Mouse (Mus musculus) hindbrain, embryonic 16.5 days (tissue): ENCODE data around the gene Zcchc24. TPM values are rescaled to one million over a fixed set of nuclear protein-coding genes. Genes with fewer than 3 reads are reported as not detected.
A peak's percentile ranks its signal among the peaks of the same experiment; 100 is the strongest.

Experiments used
- ATAC-seq: fragments of 200-750 bp; cut with Nextera tagmentation; 2 replicates; pipeline ENCODE4 v1.8.0; 2017; ENCODE audit warnings: moderate TSS enrichment, moderate library complexity
- H3K27ac ChIP-seq: fragments of 300-500 bp; sonication (generic); 2 replicates; pipeline ENCODE4 v1.5.1; 2014; ENCODE audit warnings: low read depth, mild to moderate bottlenecking, control low read depth, low read length, moderate library complexity
- H3K27me3 ChIP-seq: fragments of 300-500 bp; sonication (generic); replicated peaks from 2 replicates; pipeline ENCODE4 v1.6.1; 2014; ENCODE audit warnings: low read length; ENCODE audit not compliant: control insufficient read depth, insufficient read depth
- H3K36me3 ChIP-seq: fragments of 300-500 bp; sonication (generic); 2 replicates; pipeline ENCODE4 v1.6.1; 2014; ENCODE audit warnings: mild to moderate bottlenecking, low read length, moderate library complexity, mixed read lengths; ENCODE audit not compliant: control insufficient read depth, insufficient read depth
- H3K4me1 ChIP-seq: fragments of 300-500 bp; sonication (generic); 2 replicates; pipeline ENCODE4 v1.6.1; 2014; ENCODE audit warnings: low read depth, low read length; ENCODE audit not compliant: control insufficient read depth, insufficient read depth
- H3K4me2 ChIP-seq: fragments of 300-500 bp; sonication (generic); 2 replicates; pipeline ENCODE4 v1.6.1; 2014; ENCODE audit warnings: mild to moderate bottlenecking, low read length, control low read depth, moderate library complexity
- H3K4me3 ChIP-seq: fragments of 300-500 bp; sonication (generic); 2 replicates; pipeline ENCODE4 v1.5.1; 2014; ENCODE audit warnings: mild to moderate bottlenecking, low read length, control low read depth, moderate library complexity
- H3K9ac ChIP-seq: fragments of 300-500 bp; sonication (generic); 2 replicates; pipeline ENCODE4 v1.6.1; 2014; ENCODE audit warnings: low read depth, mild to moderate bottlenecking, control low read depth, low read length, moderate library complexity
- H3K9me3 ChIP-seq: fragments of 300-500 bp; sonication (generic); 2 replicates; pipeline ENCODE4 v1.6.1; 2014; ENCODE audit warnings: mild to moderate bottlenecking, low read length, moderate library complexity; ENCODE audit not compliant: control insufficient read depth
- WGBS: fragments of 180-500 bp; shearing (Covaris S2); extraction: QIAGEN DNeasy Blood & Tissue Kit; methylation state at CpG from one replicate; pipeline ENCODE4 v1.1.7; 2014; 5-methylcytosine and 5-hydroxymethylcytosine counted together
- polyA plus RNA-seq: library from polyadenylated mRNA; unstranded; fragments of >200 nt; fragmentation: Nextera tagmentation; extraction: Ambion mirVana; gene quantifications from 2 replicates; pipeline ENCODE4 v1.2.1, GENCODE M21; 2015

The Zcchc24 gene
- polyA plus RNA-seq, 1 experiment from 2014 or later: 10.1 TPM

DNA sequence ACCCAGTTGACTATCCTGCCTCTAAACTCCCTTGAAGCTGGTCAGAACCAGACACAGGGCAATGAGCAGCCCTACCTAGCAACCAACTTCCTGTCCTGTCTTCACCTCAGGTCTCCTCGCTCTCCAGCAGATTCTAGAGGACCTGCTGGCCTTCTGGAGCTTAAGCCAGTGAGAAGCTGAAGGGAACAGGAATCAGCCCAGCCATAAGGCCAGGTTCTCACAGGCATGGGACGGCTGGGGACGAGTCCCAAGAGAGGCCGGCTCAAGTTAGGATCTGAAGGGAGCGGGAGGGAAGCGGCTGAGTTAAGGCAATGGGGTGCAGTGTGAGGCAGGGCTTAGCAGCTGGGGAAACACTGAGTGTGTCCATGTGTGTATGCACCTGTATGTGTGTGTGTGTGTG is 22.5 kb downstream of the Zcchc24 start:
- H3K4me2 ChIP-seq: no peak overlapping the region
- H3K9ac ChIP-seq: no peak overlapping the region
- H3K36me3 ChIP-seq: no peaks in the 10 kb centered on the region
- no peaks in the 10 kb centered on the region for H3K9me3 ChIP-seq
- WGBS: 91% methylated on average over 6 of the region's 6 CpGs
- ATAC-seq: no peak
- H3K4me3 ChIP-seq: no peak overlapping the region
- no peak overlapping the region for H3K27ac ChIP-seq
- H3K4me1 ChIP-seq: peaks cover under 1% of the 10 kb centered on the region; the same call in 1 of the 2 replicates
- no peaks in the 10 kb centered on the region for H3K27me3 ChIP-seq

DNA sequence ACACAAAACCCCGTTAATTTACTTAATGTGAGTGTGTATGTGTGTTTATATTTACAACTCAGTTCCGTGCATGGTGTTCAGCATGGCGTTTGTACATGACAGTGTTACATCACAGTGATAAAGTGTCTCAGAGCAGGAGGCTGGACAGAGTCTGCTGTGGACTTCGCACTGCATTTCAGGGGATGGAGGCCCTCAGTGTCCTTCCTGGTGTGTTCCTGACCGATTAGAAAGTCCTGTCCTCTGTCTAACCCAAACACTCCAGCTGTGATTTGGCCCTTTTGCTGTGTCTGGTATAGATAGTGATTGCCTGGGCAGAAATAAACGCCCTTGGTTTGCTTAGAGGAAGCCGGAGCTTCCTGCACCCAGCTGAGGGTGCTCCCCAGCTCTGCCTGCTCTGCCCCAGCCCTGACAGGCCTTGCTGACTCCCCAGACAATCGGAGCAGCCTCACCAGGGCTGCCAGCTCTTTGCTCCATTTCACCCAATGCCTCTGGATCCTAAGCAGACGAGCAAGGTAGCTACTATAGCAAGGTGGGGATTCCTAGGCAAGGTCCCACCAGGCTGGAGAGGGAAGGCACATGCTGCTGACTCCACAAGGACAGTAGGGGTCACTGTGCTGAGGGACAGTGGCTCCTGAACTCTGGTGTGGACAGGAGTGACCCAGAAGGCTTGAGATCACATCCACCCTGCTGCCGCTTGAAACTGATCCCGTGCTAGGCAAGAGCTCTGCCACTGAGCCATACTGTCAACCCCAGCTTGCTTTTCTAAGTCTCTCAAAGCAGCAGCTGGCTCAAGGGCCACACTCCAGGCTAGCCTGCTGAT is 23.3 kb downstream of the Zcchc24 start:
- H3K9me3 ChIP-seq: no peaks in the 10 kb centered on the region
- no peak for ATAC-seq
- 71% methylated on average over 11 of the region's 11 CpGs for WGBS

GRCm38 (mm10) chr14:25742943-25743342 is 25.9 kb downstream of the Zcchc24 start:
- Histone ChIP-seq H3K4me1 (peaks cover 12% of the 10 kb centered on the region), H3K4me2 (no peak overlapping the region), H3K27me3 (no peaks in the 10 kb centered on the region), H3K9me3 (no peaks in the 10 kb centered on the region), H3K27ac (no peak overlapping the region), H3K36me3 (no peaks in the 10 kb centered on the region), H3K4me3 (no peak overlapping the region), H3K9ac (no peak overlapping the region)
- WGBS: 92% methylated on average over 5 of the region's 5 CpGs
- ATAC-seq: no peak

More for the DNA sequence above, 23.3 kb downstream of the Zcchc24 start:
- Histone ChIP-seq H3K4me1 (peaks cover 3% of the 10 kb centered on the region; the same call in 1 of the 2 replicates), H3K36me3 (no peaks in the 10 kb centered on the region), H3K4me2 (no peak overlapping the region), H3K4me3 (no peak overlapping the region), H3K27ac (no peak overlapping the region), H3K27me3 (no peaks in the 10 kb centered on the region), H3K9ac (no peak overlapping the region)

DNA sequence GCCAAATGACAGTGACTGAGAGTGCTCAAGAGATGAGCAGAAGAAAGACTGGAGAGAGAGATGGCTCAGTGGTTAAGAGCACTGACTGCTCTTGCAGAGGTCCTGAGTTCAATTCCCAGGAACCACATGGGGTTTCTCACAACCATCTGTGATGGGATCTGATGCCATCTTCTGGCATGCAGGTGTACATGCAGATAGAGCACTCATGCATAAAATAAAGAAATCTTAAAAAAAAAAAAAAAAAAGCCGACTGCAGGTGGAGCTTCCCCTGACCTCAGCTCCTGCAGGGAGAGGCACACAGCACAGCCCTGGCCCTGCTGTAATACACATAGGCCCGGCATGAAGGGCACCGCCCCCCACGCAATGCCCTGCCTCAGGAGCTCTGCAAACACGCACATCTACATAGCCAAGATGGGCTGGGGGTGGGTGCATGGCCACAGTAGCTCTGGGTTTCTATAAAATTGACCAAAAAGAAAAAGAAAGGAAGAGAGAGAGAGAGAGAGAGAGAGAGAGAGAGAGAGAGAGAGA is 26.9 kb downstream of the Zcchc24 start:
- peaks cover 13% of the 10 kb centered on the region for H3K4me1 ChIP-seq
- no peaks in the 10 kb centered on the region for H3K27me3 ChIP-seq
- H3K4me3 ChIP-seq: no peak overlapping the region
- H3K9ac ChIP-seq: no peak overlapping the region
- no peaks in the 10 kb centered on the region for H3K9me3 ChIP-seq
- no peak for ATAC-seq
- 70% methylated on average over 5 of the region's 5 CpGs for WGBS
- H3K4me2 ChIP-seq: no peak overlapping the region
- H3K27ac ChIP-seq: no peak overlapping the region
- H3K36me3 ChIP-seq: no peaks in the 10 kb centered on the region

DNA sequence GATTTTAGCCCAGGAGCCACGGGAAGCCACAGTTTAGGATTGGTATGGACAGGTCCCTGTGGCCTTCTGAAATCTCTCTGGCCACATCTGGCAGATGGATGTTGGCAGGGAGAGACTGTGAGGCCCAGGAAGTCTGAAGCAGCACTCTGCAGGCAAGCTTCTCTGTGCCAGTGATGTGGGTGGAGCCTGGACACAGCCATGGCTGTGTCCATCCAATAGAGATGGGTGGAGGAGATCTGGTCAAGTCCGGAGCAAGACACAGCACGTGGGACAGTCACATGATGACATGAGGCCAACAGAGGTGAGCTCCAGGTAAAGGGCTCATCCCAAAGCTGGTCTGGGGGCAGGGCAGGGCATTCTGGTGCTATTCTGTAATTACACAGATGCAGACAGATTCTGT is 27.6 kb downstream of the Zcchc24 start:
- WGBS: 73% methylated on average over 3 of the region's 3 CpGs
- ATAC-seq: no peak
- Histone ChIP-seq H3K4me3 (no peak overlapping the region), H3K9me3 (no peaks in the 10 kb centered on the region), H3K27ac (peak overlapping the region; percentile 67), H3K4me1 (peaks cover 20% of the 10 kb centered on the region), H3K27me3 (no peaks in the 10 kb centered on the region), H3K36me3 (no peaks in the 10 kb centered on the region), H3K9ac (no peak overlapping the region), H3K4me2 (no peak overlapping the region)

DNA sequence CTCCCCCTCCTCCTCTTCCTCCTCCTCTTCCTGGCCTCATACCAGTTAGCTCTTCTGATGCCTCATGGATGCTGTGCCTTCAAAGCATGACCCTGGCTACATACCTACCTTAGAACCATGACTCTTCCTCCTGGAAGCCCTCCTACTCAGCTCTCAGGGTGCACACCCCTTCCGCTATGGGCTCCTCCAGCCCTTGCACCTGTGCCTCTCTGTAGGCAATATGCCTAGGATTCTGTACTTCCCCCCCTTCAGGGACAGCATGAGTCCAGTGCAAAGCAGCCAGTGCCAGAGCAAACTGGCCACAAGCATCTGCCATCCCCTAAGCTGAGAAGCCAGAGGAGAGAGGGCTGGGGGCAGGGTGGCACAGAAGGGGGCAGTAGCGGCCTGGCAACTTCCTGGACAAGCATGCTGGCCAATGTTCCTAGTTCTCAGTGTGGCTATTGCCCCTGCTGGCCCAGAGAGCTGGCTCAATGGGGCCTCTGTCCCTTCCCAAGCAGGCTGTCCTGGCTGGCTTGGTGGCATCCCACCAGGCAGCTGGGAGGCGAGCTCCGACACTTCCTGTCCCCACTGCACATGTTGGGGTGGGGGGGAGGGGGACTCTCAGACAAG is 28.8 kb downstream of the Zcchc24 start:
- ATAC-seq: peak; percentile 78
- Histone ChIP-seq H3K9ac (no peak overlapping the region), H3K27me3 (no peaks in the 10 kb centered on the region), H3K9me3 (no peaks in the 10 kb centered on the region), H3K4me2 (no peak overlapping the region), H3K4me3 (no peak overlapping the region), H3K4me1 (peaks cover 32% of the 10 kb centered on the region), H3K36me3 (no peaks in the 10 kb centered on the region), H3K27ac (0 out of 2 replicates have a peak overlapping the region, but pooled peaks have one; percentile 59)
- 59% methylated on average over 4 of the region's 4 CpGs for WGBS

DNA sequence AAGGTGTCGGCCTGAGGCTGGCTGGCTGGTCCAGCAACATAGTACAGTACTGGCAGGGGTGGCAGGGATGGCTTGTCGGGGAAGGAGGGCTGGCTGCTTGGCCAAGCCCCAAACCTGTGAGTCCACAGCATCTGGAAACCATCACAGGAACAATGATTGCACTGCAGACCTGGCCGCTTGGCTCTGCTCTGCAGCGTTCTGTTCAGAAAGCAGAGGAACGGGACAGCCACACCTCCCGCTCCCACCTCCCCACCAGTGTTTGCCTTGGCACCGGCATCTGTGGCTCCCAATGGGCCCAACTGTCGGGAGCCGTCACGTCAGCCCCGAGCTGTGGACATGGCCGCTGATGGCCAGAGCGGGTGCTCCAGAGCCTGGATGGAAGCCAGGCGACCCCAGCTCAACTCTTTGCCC is 30.2 kb downstream of the Zcchc24 start:
- Histone ChIP-seq H3K4me2 (no peak overlapping the region), H3K27ac (0 out of 2 replicates have a peak overlapping the region, but pooled peaks have one; percentile 29), H3K36me3 (no peaks in the 10 kb centered on the region), H3K4me3 (no peak overlapping the region), H3K27me3 (no peaks in the 10 kb centered on the region), H3K4me1 (peaks cover 41% of the 10 kb centered on the region), H3K9me3 (no peaks in the 10 kb centered on the region), H3K9ac (no peak overlapping the region)
- WGBS: 49% methylated on average over 14 of the region's 14 CpGs
- 0 out of 2 replicates have a peak, but pooled peaks have one; percentile 22 for ATAC-seq

DNA sequence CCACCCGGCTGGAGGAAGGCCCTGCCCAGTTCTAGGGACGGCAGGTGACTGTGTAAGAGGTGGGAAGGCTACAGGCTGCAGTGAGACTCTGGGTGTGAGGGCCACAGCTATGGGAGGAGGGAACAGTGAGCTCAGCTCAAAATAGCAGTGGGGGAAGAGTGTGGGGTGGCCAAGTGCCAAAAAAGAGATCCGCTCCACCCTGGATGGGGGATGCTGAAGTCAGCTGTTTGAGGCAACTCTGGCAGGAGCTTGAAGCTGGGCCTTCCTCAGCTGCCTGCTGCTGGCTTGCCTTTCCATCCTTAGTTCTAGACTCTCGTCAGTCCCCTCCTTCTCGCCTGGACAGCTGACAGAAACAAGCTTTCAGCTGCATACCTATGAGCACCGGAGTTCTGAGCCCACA is 32.2 kb downstream of the Zcchc24 start:
- ATAC-seq: peak; percentile 37
- Histone ChIP-seq H3K27me3 (no peaks in the 10 kb centered on the region), H3K4me1 (peaks cover 41% of the 10 kb centered on the region), H3K9ac (no peak overlapping the region), H3K4me2 (no peak overlapping the region), H3K36me3 (no peaks in the 10 kb centered on the region), H3K4me3 (no peak overlapping the region), H3K27ac (peak overlapping the region; percentile 59; the same call in 1 of the 2 replicates), H3K9me3 (no peaks in the 10 kb centered on the region)
- 52% methylated on average over 6 of the region's 6 CpGs for WGBS

GRCm38 (mm10) chr14:25736140-25736539 is 32.7 kb downstream of the Zcchc24 start:
- peaks cover 39% of the 10 kb centered on the region for H3K4me1 ChIP-seq

More at GRCm38 (mm10) chr14:25736140-25736539, 32.7 kb downstream of the Zcchc24 start:
- H3K4me3 ChIP-seq: no peak overlapping the region
- WGBS: 79% methylated on average over 3 of the region's 3 CpGs
- no peaks in the 10 kb centered on the region for H3K36me3 ChIP-seq
- ATAC-seq: no peak
- no peak overlapping the region for H3K4me2 ChIP-seq
- no peaks in the 10 kb centered on the region for H3K9me3 ChIP-seq
- no peaks in the 10 kb centered on the region for H3K27me3 ChIP-seq
- H3K9ac ChIP-seq: no peak overlapping the region
- H3K27ac ChIP-seq: peak overlapping the region; percentile 59; the same call in 1 of the 2 replicates
